Mouse (Mus musculus): ENCODE measurements around the gene Stab2.

The Stab2 gene

GRCm38 (mm10) chr10:86824093-86824492 lies 183.7 kb downstream of the Stab2 start:
- DNase-seq = no peak

GRCm38 (mm10) chr10:86821014-86821413 lies 186.8 kb downstream of the Stab2 start:
- no peak for DNase-seq

DNA sequence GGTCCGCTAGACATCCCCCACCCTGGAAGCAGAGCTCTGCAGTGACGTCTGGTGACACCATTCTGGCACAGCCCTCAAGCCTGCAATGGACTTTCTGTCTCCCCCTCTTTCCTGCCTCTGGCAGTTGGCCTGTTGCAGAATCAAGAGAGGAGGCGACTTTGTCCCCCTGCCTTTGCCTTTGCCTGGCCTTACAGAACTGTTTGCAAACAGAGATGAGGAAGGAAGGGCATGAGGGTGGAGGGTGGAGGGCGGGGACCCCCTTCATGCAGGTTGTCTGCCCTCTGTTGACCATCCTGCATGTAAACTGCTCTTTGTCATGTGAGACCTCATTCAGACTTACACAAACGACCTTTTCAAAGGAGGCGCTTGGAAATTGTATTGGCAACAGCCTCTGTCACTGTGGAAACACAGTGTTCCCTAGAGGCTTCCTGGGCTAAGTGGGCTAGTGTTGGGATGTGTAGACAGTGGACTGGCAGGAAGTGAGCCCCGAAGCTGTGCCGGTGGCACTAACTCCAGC lies 188.1 kb downstream of the Stab2 start:
- no peak for DNase-seq

DNA sequence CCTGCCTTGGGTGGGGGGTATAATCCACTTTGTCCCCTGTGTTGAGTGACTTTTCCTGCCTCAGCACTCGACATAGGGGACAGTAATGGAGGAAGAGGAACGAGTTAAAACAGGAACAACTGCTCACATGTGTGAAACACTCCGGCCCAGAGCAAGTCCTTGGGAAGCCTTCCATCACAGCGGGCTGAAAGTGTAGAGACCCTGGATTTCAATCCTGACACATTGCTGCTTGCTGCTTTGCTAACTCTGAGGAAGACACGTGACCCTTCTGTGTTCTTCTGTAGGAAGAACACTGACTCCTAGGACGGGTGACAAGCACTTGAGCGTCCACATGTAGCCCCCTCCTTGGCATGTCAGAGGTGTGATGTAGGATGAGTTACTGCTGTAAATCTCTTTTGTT lies 192.7 kb downstream of the Stab2 start:
- DNase-seq = no peak

DNA sequence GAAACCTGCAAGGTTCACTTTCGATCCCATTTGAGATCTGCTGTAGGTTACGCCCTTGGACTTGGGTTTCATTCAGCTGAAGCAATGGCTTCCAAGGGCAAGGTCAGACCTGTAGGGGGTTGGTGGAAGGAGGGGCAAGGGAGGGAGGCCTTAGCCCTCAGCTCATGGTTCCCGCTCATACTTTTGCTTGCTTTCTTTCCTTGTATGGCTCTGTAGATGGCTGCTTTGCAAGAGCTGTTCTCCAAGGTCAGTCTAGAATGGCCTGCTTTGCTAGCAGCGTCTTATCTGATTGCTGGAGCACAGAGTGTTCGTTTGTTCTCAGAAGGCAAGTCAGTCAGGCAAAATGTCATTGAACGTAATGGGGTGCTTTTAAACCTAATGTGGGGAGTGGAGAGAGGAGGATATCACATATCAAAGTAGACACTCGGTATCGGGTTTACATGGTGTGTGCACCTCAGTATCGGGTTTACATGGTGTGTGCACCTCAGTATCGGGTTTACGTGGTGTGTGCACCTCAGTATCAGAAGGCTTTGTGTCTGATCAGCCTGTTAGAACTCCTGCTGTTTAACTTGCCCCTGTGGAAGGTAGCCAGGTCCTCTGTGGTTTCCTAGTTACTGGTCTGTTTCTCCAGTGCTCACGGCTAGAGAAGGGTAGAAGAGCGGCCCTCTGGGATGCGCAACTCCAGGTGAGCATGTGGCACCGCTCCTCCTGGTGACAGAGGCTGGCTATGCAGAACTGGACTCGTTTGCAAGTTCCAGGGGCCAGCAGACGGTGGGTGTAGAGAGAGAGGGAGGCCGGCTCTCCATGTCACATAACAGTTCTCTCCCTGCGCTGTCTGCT lies 193.3 kb downstream of the Stab2 start:
- no peak for DNase-seq

DNA sequence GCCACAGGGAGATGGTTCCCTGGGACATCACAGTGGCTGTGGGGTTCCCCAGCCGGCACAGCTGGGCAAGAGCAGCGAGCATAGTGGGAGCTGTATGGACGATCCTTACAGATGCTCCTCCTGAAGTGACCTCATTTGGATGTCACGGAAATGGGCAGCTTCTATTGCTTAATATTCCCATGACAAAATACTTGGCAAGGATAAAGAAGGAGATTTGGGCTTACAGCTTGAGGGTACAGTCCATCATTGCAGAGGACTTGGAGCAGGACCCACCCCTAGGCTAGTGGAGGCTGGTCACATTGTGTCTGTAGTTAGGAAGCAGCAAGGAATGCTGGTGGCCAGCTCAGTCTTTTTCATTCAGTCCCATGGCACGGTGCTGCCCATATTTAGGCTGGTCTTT lies 197.2 kb downstream of the Stab2 start:
- DNase-seq = no peak

- DNase-seq = no peak
Observed at GRCm38 (mm10) chr10:86810000-86810399, 197.8 kb downstream of the Stab2 start.

DNA sequence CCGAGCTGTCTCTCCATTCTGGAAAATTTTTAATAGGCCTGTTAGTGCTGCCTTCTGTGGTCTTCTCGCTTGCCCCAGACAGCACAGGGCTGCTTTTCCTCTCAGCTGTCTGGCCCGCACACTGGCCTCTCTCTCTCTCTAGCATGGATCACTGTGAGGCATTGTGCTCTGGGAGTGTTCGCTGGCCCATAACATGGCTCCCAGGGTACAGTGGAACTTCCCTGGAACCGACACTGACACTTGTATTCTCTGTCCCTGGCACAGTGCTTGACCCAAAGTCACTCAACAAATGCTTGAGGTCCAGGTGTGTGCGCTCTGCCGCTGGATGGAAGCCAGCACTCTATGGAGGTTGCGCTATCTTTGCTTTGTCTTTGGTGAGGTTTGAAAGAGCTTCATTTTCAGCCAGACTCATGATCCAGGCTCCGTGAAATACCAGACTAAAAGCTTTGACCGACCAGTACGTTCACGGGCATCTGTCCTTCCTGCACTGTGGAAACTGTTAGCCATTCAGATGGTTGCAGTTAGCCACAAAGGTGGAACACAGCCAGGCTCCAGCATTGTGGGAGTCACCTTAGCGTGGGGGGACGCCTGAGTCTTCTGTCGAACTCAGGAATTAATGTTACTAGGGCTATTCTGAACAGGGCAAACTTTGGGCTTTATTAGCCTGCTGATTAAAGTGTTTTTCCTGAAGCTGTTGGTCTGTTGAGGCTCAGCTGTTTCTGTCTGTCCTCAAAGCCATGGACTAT lies 199.6 kb downstream of the Stab2 start:
- DNase-seq = no peak

DNA sequence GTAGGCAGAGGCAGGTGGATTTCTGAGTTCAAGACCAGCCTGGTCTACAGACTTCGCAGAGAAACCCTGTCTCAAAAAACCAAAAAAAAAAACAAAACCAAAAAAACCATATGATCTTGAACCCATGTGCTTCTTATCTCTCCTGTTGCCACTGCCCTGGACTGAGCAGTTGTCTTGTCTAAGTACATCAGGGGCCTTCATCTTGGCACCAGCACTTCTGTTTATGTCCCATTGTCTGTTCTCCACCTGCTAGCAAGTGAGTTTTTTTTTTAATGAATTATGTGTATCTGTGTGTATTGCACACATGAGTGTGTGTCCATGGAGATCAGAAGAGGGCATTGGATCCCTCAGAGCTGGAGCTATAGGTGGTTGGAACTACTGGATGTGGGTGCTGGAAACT lies 200.5 kb downstream of the Stab2 start:
- no peak for DNase-seq

GRCm38 (mm10) chr10:86796073-86796741 lies 211.6 kb downstream of the Stab2 start:
- DNase-seq = no peak

DNA sequence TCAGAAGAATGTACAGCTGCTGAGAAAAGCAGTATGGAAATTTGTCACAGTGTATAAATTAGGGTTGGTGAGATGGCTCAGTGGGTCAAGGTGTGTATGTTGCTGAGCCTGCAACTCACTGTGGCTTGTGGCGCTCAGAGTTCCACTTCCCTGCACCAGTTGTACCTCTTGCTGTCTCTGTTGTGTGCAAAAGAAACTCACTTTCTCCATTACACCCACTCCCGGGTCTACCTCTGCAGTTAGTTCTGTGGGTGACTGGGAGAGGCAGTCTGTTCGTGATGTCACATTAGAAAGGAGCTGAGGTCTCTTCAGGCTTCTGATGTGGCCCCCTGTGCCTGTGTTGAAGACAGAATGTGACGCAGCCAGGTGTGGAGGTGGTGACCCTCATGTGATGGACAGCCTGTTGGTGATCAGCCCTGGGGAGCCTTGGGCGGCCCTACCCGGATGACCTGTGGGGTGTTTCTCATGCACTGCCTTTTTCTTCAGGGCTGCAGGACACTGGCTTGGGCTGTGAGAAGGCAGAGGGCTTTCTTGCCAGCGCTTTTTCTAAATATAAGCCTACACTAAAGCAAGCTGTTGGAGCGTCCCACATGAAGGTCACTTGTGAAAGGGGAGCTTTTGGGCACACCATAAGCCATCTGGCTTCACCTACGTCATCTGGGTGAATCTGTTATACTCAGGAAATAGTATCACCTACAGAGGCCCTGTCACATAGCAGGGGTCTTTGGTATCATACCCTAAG lies 212.9 kb downstream of the Stab2 start:
- no peak for DNase-seq

GRCm38 (mm10) chr10:86794196-86794595 lies 213.6 kb downstream of the Stab2 start:
- DNase-seq = no peak

DNA sequence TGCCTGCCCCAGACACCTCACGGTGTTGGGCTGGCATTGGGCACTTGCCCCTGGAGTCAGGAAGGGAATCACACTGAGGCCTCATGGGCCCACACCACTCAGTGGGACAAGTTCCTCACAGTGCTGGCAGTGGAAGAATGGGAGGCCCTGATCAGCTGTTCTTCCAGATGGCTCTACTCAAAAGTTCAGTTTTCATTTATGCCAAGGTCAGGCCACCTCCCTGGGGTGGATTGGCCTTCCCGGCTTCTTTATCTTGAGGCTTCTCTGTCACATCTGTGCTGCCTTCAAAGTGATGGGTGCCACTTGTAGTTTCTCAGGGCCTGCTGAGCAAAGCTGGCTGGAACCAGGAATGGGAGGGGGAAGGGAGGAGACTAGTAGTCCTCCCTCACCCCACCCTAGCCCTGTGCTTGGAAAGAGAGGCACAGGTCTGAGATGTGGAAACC lies 214.3 kb downstream of the Stab2 start:
- DNase-seq = no peak

DNA sequence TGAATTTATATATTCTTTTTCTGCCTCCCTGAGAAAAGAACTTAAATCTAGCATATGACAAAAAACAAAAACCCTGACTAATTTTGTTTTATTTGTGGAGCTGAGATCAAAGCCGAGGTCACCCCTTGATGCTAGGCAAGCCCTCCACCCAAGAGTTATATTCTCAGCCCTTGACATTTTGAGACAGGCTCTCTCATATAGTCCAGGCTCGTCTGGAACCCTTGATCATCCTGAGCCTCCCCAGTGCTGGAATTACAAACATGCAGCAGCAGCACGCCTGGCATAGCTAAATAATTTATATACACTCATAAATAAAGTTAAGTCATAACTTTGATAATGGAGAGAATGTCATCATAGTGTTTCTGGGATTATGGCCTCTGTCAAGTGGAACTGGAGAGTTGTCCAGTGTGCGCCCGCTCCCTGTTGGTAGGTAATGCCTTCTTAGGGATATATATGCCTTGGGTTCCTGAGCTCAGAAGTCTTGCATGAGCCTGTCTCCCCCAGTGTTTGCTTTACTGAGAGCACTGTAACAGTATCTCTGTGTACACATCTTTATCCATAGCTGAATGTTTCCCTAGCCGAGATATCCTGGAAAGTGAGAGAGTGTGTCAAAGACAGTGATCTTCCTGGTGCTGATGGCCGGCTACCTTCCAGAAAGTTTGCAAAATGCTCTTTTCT lies 216.2 kb downstream of the Stab2 start:
- no peak for DNase-seq

Measured in spleen, adult 18-20 months (tissue).